Mouse (Mus musculus) ovary, postnatal 14 days (tissue): ENCODE results near the gene Nudt22.

Experiments
- DNase-seq: peaks from one replicate; pipeline ENCODE4 v3.0.0; 2022; ENCODE audit warnings: low spot score

Nudt22 gene

DNA sequence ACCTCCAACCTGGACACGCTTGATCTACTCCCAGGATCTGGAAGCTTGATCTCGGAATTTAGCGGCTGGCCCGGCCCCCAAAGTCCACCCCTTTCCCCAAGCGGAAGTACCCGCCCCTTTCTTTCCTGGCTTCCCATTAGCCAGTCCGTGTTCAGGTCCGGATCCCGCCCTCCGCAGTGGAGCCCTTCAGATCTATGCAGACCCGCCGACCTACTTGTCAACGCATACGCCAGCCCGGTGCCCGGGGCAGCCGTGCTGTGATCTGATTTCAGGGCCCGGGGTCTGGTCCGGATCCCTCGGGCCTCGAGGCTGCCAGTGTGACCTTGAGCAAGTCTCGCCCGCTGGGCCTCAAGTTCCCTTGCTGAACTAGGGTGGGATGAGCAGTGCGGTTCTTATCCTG is at the start of gene Nudt22, which contains the start of gene Trpt1:
Nudt22 (minus strand) TSS at position 112 of the 400 bp plus-strand sequence.
Trpt1 (plus strand) TSS at position 126 of the 400 bp plus-strand sequence.
- peak; percentile 69 for DNase-seq

DNA sequence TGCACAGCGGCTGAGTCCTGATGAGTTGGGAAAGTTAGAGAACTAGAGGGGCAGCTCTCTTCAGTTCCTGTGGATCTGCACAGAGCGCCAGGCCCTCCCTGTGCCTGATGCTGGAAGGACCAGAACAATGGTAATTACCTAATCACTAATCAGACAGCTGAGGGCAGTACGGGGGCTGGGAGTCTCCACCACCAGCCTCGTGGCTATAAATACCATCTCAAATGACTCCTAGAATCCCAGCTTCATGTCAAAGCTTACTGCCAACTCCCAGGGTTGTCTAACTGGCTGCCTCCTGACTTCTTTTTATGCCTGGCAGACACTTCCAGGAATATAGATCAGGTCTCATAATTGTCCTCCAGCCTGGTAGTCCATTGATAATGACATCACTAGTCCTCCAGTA is 48.8 kb upstream of the Nudt22 start:
- no peak for DNase-seq

DNA sequence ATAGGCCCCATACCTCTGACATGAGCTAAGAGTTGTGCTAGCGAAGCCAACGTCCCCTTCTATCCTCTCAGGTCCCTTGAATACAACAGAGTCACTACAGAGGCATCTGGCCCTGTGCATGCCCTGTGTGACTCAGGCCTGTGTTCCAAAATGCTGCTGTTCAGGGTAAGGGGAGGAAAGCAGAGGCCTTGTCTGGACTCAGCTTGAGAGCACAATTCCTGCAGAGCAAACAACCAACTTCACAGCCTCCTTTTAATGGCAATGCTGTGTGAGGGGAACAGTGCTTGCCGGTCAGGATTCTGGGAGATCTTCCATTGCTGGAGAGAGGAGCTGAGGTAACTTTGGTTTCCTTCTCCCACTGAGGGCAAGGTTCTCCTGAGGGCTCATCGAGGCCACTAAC is 48.4 kb upstream of the Nudt22 start:
- DNase-seq = no peak

DNA sequence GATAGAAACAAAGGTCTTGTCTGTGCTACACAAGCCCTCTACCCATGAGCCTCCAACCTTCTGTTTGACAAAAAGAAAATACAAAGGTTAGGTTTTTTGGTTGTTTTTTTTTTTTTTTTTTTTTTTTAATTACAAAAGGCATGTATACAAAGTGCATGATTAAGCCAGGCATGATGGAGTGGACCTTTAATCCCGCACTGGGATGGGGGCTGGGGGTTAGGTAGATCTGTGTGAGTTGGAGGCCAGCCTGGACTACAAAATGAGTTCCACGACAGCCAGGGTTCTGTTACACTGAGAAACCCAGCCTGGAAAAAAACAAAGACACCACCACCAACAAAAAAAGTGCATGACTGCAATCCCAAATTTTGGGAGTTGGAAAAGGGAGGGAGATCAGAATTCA is 45.3 kb upstream of the Nudt22 start:
- DNase-seq = no peak

DNA sequence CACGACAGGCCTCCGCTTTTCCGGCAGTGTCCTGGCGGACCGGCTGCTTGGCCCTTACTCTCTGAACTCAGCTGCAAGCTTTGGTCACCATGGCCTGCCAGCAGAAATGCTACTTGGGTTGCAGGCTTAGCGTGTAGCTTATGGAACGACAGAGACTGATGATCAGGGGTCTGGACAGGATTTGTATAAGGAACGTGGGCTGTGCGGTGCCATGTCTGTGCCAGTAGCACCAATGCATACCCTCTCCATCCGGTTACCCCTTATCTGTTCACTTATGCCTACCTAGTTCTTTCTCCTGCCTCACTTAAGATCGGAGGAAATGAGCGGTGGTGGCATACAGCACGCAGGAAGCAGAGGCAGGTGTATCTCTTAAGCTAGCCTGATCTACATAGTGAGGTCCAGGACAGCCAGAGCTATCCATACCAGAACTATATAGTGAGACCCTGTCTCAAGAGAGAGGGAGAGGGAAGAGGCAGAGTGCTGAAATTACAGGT is 44.8 kb upstream of the Nudt22 start:
- no peak for DNase-seq

DNA sequence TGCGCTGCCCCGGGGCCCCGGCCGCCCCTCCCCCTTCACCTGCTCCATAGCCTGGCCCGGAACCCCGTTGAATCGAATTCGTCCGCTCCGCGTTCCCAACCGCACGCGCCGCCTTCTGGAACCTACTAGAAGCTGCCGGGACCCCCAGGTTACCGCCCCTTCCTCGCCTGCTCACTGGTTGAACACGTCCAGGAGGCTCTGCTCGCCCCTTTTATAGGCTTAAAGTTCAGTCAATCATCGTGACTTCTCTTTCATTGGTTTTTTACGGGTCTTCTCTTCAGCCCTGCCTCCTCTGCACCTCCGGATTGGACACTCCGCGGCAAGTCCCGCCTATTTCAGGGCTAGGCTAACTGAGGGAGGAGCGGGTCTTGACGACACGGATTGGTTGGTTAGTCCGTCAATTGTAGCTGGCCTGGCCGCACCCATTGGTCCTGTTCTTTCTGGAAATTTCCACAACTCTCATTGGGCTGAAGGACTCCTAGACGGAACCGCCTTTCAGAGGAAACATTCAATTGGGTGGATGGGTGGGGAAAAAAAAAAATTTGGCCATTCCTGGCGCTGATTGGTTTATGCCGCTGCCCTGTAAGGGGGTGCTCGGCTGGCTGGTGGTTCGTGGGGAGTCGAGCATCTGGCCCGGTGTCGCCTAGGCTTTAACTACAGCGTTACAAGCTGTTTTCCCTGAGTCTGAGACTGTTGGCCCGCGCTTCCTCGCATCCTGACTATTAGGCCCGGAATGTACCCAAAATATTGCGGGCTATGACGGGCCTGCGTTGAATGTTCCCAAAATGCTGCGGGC is 44.1 kb upstream of the Nudt22 start, which contains the start of gene Stip1:
Stip1 (minus strand) TSS at position 127 of the 796 bp plus-strand sequence.
- peak; percentile 94 for DNase-seq

DNA sequence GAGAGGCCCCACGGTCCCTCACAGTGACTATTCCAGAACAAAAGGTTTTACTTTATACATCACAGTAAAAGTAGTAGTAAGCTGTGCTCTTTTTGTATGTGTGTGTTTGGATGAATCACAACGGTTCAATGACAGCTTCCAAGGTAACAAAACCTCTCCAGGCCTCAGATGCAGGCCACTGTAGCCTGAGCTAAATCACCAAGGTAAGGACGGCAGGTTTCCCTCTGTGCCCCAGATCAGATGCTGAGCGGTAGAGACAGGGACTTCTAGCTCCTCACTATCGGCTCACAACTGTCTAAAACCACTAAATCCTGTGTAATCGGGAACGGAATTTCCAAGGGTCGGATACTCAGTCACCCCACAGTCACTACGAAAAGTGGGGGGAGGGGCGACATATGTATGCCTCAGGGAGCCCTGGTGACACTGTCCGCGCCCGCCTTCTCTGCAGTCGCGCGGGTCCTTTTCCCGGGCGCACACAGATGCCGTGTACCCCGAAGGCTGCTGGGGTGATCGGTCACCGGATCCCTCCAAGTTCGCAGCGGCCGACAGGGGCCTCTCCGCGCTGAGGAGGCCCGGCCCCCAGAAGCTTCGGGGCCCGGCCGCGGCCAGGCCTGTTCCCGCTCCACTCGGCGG is 43.3 kb upstream of the Nudt22 start:
- DNase-seq = peak; percentile 43

DNA sequence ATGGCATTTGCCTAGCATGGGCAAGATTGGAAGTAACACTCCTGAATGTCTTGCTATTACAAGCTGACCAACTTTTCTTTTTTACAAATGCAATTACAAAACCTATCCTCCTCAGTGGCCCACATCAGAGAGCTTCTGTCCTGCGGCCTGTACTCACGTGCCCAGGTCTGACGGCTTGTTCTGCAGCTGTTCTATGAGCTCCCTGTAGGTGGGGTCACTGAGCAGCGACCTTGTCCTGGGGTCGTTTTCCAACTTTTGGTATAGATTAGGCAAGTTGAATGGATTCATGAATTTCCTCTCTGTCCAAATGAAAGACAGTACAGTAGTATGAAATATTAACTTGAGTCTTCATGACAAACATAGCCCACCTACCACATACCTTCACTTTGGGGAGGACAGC is 38.1 kb upstream of the Nudt22 start:
- no peak for DNase-seq

DNA sequence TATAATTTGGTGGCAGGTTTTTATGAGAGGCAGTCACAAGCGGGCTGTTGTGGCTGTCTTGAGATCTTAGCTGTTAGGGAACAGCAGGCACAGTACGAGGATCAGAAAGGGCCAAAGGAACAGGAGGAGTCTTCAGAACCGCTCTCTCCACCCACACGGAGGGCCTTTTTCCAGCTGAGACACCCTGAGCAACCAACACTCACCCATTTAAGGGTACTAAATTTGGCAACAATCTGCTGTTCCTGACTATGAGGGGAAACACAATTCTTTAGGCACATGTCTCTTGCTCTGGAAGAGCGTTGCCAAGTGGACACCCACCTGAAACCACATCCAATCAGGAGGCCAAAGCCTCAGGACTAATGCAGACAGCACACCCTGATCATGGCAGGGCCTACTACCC is 33.6 kb upstream of the Nudt22 start:
- no peak for DNase-seq

DNA sequence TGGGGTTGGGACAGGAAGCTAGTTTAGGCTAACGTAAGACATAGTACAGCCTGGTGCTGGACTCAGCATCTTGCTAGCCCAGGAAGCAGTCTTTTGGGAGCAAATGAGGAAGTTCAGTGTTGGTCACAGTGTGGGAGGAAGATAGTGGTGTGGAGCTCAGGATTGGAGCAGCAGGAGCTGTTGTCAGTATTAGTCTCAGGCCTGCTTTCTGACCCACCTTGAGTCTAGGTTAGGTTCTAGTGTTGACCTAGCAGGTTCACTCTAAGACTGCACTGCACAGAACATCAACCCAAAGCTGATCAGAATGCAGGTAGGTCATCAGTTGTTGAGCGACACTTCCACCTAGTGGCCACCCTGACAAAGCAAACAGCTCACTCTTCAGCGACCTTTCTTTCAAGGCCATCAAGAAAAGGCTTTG is 24.3 kb upstream of the Nudt22 start:
- DNase-seq = peak; percentile 33

DNA sequence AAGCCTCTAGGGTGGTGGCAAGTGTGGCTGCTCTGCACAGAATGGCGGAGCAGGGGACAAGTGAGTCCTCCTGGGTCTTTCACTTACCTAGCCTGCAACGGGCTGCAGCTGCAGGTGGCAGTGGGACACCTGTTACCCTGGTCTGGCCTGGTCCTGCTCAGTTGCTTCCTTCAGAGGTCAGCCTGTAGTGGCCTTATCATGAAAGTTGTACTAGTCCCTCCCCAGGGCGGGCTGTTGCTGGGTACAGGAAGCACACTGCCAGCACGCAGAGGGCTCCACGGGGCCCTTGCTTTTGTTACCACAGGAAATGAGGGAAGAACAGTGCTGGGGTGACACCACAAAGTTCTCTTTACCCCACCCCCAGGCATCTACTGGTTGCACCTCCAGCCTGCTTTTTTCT is 23.3 kb upstream of the Nudt22 start, which contains the start of gene Fermt3:
Fermt3 (minus strand) TSS at position 279 of the 400 bp plus-strand sequence.
- DNase-seq = no peak

DNA sequence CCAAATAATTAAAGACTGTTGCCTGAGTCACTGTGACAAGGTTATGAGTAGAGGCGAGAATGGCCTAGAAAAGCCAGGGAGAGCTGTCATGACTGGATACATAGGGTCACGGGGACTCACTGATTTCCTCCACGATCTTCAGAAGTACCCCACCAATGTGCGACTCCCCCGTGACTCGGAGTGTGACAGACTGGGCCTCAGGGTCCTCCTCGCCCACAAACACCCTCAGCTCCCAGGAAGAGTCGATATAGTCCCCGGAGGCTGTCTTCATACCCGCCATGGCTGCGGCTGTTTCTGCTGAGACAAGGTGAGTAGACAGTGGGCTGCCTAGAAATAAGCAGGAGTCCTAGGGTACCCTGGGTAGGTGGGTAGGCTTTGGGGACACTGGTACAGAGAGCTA is 22.6 kb upstream of the Nudt22 start:
- DNase-seq = no peak

DNA sequence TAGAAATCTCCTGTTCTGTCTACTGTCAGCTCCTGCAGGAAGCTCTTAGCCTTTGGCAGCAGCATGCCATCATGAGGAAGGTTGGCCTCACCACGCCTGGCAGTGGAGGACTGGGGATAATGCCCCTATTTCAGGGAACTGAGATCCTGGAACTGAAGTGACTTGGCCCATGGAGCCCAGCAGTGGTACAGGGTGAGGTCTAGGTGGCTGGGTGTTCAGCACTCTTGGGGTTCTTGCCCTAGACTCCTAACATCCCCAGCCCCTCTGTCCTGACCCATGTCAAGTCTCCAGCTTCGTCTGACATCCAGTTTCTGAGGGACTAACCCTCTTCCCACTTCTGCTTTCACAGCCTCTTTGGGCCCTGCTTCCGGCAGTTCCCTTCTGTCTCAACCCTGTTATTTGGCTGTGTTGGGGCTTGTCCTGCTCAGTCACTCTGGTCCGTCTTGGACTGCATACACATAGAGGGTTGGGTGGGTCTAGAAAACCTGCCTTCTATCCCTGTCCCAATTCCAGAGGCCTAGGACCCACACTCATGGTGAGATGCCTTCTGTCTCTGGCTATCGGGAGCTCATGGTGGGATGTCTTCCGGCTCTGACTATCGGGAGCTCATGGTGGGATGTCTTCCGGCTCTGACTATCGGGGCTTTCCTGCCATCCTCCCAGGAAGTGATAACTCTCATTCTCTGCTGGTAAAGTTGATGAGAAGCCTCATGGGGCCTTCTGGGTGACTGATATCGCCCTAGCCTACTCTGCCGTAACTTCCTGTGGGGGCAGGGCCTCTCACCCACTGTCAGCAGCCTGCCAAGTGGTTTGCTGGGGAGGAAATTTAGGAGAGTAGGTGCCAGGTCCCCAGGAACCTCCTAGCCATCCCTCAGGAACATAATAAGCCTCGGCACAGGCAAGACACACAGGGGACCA is 21.9 kb upstream of the Nudt22 start:
- DNase-seq = no peak

DNA sequence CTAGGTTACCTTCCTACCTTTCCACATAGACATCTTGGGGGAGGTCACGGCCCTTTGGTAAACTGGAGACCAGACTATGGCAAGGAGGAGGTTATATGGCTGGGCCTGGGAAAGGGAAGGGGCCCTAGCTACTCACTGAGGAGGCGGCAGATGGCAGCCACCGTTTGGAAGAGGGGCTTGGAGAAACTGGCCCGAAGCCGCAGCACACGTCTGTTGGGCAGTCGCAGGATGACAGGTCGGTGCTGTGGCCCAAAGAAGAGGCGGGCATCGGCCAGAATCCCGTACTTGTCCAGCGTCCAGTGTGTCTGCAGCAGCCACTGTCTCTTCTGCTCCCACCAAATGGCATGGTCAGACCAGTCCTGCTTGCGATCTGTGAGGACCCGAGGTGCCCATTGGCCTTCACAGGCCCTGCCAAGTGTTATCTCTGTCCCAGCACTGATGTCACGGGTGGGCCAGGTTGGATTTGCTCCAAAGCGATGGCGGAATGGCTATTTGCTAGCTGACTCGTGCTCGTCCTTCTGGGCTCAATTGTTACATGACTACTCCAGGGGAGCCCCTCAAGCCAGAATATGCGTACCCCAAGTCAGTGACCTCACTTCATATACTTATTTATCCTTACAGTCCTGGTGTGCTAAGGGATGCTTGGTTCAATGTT is 18.7 kb upstream of the Nudt22 start:
- DNase-seq = no peak

DNA sequence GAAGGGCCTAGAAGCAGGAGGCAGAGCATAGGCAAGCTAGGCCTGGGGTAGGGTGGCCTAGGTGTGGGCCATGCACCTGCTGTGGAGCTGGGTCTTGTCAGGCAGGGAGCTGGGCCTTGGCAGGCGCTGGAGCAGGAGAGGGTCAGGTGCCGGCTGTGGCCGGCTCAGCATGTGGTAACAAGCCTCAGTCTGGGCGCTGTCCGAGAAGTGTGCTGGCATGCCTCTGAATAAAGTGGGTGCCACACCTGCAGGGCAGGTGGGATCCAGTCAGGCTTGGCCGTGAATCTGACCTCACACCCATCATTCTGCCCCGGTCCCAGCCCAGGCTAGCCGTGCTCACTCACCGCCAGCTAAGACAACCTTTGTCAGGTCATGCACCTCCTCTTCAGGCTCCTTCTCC is 18.1 kb upstream of the Nudt22 start:
- no peak for DNase-seq

DNA sequence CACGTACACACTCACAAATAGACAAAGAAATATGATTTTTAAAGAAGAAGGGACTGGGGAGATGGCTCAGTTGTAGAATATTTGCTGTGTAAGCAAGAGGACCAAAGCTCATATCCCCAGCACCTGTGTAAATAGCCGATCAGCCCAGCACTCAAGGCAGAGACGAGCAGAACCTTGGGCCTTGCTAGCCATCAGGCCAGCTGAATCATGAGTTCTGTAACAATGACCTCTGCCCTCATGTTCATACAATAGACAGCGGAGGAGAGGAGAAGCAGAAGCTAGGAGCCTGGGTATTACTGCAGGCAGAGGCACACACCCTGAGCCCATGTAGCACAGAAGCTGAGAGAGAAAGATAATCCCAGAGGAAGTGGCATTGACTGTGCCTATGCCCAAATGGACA is 16.5 kb upstream of the Nudt22 start:
- no peak for DNase-seq

DNA sequence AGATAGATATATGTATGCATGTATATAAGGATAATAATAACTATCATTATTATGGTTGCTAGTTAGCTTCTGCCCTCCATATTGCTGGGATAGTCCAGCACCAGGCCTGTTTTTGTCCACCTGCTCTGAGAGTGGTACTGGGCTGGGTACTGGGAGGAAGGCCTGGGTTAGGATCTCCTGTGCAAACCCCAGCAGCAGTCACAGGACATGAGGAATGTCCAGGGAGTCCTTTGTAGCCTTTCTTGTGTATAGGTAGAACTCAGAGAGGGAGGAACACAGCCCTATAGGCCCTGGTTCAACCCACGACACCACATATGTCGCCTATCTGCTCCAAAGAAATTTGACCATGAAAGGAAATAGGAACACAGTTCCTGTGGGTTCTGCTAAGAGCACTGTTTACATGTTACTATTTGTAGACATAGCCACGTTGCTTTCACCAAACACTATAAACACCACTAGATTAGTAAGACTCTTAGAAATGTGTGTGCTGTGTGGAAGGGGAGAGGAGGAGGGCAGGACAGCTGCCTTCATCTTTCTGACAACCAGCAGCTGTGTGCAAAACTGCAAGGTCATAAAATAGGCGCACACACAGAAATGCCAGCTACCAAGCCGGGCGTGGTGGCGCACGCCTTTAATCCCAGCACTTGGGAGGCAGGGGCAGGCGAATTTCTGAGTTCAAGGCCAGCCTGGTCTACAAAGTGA is 11.1 kb upstream of the Nudt22 start:
- no peak for DNase-seq

DNA sequence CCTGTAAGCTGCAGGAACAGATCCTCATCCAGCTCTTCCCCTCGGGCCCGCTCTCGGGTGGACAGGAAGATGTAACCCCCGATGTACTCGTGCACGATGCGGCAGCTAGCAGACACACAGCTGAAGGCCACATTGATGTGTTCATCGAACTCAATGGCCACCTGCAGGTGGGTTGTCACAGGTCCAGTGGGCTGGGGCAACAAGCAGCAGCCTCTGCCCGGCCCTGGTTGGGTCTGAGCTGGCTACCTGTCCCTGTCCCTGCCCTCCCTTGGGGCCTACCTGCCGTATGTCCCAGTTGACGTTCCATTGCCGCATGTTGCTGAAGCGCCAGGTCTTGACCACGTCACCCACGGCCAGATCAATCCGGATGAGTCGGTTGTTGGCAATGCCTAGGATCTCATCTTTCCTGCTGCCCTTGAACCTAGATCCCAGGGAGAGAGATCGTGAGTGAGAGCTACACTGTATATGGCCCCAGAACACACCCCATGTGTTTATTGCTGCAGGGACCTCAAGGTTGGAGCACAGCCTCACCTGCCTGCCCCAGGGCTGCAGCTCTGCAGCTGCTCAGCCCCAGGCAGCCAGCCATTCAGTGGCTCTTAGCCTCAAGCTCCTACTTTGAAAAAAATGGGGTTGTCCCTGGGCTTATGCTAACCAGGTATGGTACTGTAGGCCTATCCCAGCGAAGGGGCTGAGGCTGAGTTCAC is 3.6 kb upstream of the Nudt22 start:
- DNase-seq = no peak

DNA sequence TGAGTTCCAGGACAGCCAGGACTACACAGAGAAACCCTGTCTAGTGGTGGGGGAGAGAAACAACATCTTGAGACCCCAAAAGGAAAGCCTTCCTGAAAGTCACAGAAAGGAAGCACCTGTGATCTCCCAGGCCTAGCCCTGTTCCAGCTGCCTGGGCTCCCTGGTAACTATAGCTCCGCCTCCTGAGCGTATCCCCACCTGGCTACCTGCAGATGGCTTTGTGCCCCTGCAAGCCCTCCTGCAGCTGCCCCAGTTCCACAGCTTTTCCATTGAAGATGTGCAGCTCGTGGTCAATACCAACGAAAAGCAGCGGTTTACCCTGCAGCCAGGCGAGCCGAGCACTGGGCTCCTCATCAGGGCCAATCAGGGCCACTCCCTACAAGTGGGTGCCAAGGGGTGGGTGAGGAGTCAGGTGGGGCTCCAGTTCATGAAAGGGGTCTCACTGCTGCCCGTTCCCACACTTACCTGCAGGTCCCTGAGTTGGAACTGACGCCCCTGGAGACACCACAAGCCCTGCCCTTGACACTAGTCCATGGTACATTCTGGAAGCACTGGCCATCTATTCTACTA is 1.9 kb upstream of the Nudt22 start:
- DNase-seq = no peak
